Mouse (Mus musculus) cerebellum, adult 2 months (tissue): Measurements from ENCODE around the gene Fam166b. TPM values are rescaled to one million over a fixed set of nuclear protein-coding genes. Genes with fewer than 3 reads are reported as not detected.

Experiments
- DNase-seq, 2 experiments: peaks; one replicate each; pipeline ENCODE4 v3.0.0; 2021
- H3K27ac ChIP-seq: fragments of 200-500 bp; 2 replicates; pipeline ENCODE4 v1.5.1; 2012; ENCODE audit warnings: low read length, control low read depth, inconsistent platforms; ENCODE audit not compliant: insufficient read depth
- H3K27me3 ChIP-seq: fragments of 200-500 bp; 2 replicates; pipeline ENCODE4 v1.6.1; 2012; ENCODE audit warnings: inconsistent platforms, mild to moderate bottlenecking, low read length, moderate library complexity; ENCODE audit not compliant: control insufficient read depth, insufficient read depth
- H3K4me1 ChIP-seq: fragments of 200-500 bp; 2 replicates; pipeline ENCODE4 v1.6.1; 2011; ENCODE audit warnings: low read length; ENCODE audit not compliant: control insufficient read depth, insufficient read depth
- H3K4me3 ChIP-seq: fragments of 200-500 bp; replicated peaks from 2 replicates; pipeline ENCODE3; 2011; ENCODE audit warnings: mild to moderate bottlenecking, low read depth, low read length, control low read depth; ENCODE audit not compliant: insufficient read depth
- CTCF ChIP-seq: fragments of 200-500 bp; IDR thresholded peaks from 2 replicates; pipeline ENCODE4 v1.5.1; 2011; ENCODE audit warnings: low read depth, mild to moderate bottlenecking, control low read depth, low read length, moderate library complexity, borderline replicate concordance; ENCODE audit not compliant: insufficient read depth
- POLR2A ChIP-seq: fragments of 200-500 bp; IDR thresholded peaks from 2 replicates; pipeline ENCODE4 v1.6.1; 2011; ENCODE audit warnings: low read length, control low read depth, borderline replicate concordance; ENCODE audit not compliant: insufficient read depth
- WGBS: fragments of 180-500 bp; shearing (Covaris S2); methylation state at CpG from one replicate; pipeline ENCODE4 v1.1.7; 2018; 5-methylcytosine and 5-hydroxymethylcytosine counted together
- polyA plus RNA-seq: library from polyadenylated mRNA; depleted of rRNA; stranded (reverse); fragments of >200 nt; gene quantifications from 2 replicates; pipeline ENCODE4 v1.2.3, GENCODE M21; 2012

The Fam166b gene
- polyA plus RNA-seq, 1 experiment = 0.87 TPM

GRCm38 (mm10) chr4:43398829-43399331 is 30.1 kb downstream of the Fam166b start:
- TF ChIP-seq CTCF (no peak), POLR2A (no peak)
- H3K27ac ChIP-seq = peak overlapping the region; percentile 62
- 35% methylated on average over 17 of the region's 17 CpGs for WGBS
- DNase-seq = peak in 1 of 2 experiments; percentile 36
- H3K4me1 ChIP-seq = peaks cover 31% of the 10 kb centered on the region
- no peak overlapping the region for H3K4me3 ChIP-seq
- no peaks in the 10 kb centered on the region for H3K27me3 ChIP-seq

DNA sequence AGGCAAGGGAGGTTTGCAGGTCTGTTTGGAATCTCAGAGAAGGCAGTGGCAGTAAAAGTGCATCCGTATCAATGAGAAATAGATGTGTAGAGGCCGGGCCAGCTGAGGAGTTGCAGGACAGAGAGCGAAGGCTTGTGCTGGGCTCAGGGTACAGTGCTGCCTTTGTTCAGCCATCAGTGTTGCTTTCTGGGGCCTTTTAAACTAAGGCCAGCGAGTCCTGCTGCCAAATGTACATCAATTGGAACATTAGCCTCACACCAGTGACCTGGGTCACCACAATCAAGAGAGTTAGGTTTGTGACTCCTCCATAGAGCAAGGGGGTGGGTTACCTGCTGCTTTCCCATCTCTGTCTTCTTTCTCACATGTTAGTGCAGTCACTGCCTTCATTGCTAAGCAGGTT is 30.9 kb downstream of the Fam166b start:
- DNase-seq = no peak
- WGBS = 70% methylated on average over 4 of the region's 4 CpGs

GRCm38 (mm10) chr4:43396381-43396780 is 32.6 kb downstream of the Fam166b start:
- TF ChIP-seq CTCF = no peak
- TF ChIP-seq POLR2A = no peak
- DNase-seq = no peak

More for the DNA sequence above, 30.9 kb downstream of the Fam166b start:
- peaks cover 33% of the 10 kb centered on the region for H3K4me1 ChIP-seq
- H3K27me3 ChIP-seq = no peaks in the 10 kb centered on the region
- TF ChIP-seq POLR2A = no peak
- TF ChIP-seq CTCF = no peak
- H3K27ac ChIP-seq = peak overlapping the region; percentile 52
- H3K4me3 ChIP-seq = no peak overlapping the region

GRCm38 (mm10) chr4:43395836-43396235 is 33.1 kb downstream of the Fam166b start:
- H3K4me3 ChIP-seq = no peak overlapping the region
- 82% methylated on average over 9 of the region's 9 CpGs for WGBS
- DNase-seq = no peak
- no peaks in the 10 kb centered on the region for H3K27me3 ChIP-seq
- TF ChIP-seq POLR2A = no peak
- TF ChIP-seq CTCF = no peak
- H3K4me1 ChIP-seq = peaks cover 27% of the 10 kb centered on the region
- H3K27ac ChIP-seq = no peak overlapping the region

More at GRCm38 (mm10) chr4:43396381-43396780, 32.6 kb downstream of the Fam166b start:
- H3K27ac ChIP-seq = no peak overlapping the region
- peaks cover 27% of the 10 kb centered on the region for H3K4me1 ChIP-seq
- 90% methylated on average over 5 of the region's 5 CpGs for WGBS
- H3K4me3 ChIP-seq = no peak overlapping the region
- no peaks in the 10 kb centered on the region for H3K27me3 ChIP-seq

DNA sequence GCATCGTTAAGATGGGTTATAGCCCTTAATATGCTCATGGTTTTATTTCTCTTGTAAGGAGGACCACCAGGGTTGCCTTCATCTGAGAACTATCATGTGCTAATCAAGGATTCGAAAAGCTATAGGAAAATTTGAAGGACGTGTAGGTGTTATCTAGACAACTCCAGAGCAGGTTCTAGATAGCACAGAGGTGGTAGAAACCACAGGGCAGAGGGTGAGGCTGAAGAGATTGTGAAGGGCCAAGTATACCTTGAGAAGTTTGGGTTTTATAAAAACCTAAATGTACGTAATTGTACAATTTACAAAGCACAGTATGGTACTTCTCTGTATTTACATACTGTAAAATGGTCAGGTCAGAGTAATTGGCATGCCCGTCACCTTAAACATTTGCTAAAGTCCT is 33.8 kb downstream of the Fam166b start:
- no peak for DNase-seq
- H3K4me1 ChIP-seq = peaks cover 25% of the 10 kb centered on the region
- peak overlapping the region; percentile 76; the same call in 1 of the 2 replicates for H3K27ac ChIP-seq
- no peak overlapping the region for H3K4me3 ChIP-seq
- TF ChIP-seq CTCF = no peak
- TF ChIP-seq POLR2A = no peak
- 92% methylated on average over 5 of the region's 5 CpGs for WGBS
- no peaks in the 10 kb centered on the region for H3K27me3 ChIP-seq

- peaks cover 24% of the 10 kb centered on the region for H3K4me1 ChIP-seq
- 31% methylated on average over 15 of the region's 15 CpGs for WGBS
- no peak overlapping the region for H3K4me3 ChIP-seq
- peak overlapping the region; percentile 76 for H3K27ac ChIP-seq
- TF ChIP-seq POLR2A = 0 out of 2 replicates have a peak, but pooled peaks have one; percentile 19
- TF ChIP-seq CTCF = no peak
- peak; percentile 67 to 75 for DNase-seq
- H3K27me3 ChIP-seq = no peaks in the 10 kb centered on the region
Measured at GRCm38 (mm10) chr4:43394345-43394891, 34.5 kb downstream of the Fam166b start.

DNA sequence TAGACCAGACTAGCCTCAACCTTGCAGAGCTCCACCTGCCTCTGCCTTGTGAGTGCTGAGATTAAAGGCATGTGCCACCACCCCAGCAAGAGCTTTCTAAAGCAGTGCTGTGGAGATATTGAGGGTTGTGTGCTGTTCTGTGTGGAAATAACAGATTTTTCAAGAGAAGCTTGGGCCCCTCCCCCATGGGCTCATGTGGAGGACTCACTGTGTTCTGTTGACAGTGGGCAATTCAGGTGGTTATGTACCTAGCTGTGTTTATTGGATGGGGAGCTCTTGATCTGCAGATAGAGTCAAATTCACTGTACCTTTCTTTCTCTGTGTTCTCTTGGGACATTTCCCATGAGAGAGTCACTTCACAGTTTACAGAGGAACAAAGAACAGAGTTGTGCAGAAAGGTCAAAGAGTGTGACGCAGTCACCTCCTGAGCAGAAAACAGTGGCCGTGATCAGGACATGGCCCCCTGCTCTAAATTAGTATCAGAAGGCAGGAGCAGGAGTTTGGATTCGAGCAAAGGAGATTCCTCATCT is 37.3 kb downstream of the Fam166b start:
- no peak for DNase-seq
- Histone ChIP-seq H3K27me3 (no peaks in the 10 kb centered on the region), H3K4me3 (no peak overlapping the region), H3K4me1 (peaks cover 16% of the 10 kb centered on the region), H3K27ac (no peak overlapping the region)
- TF ChIP-seq POLR2A = no peak
- TF ChIP-seq CTCF = no peak
- 79% methylated on average over 3 of the region's 3 CpGs for WGBS

DNA sequence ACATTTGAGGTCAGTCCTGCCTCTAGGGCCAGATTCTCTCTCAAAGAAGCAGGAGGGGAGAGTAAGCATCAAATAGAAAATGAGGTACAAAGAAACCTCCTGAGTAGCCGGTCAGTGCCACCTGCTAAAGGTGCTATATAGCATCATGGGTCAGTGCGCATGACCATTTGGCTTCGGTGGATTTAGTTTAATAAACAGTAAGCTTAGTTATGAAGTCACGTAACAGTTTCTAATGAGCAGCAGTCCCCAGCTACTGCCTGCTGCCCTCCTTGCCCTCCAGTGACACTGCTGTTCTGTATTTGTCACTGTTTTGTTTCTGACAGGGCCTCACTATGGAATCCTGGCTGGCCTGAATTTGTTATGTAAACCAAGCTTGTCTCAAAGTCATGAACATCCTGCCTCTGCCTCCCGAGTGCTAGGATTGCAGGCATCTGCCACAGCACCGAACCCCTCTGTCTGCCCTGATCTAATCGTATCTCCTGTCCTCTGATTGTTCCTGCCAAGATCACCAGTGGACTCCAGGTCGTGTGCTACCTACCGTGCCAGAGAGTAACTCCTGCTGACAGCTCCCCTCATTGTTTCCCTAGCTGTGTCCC is 39.0 kb downstream of the Fam166b start:
- Histone ChIP-seq H3K4me1 (peaks cover 16% of the 10 kb centered on the region), H3K27me3 (no peaks in the 10 kb centered on the region), H3K4me3 (no peak overlapping the region), H3K27ac (peak overlapping the region; percentile 5)
- DNase-seq = peak in 1 of 2 experiments; percentile 50
- WGBS = 35% methylated on average over 9 of the region's 9 CpGs
- TF ChIP-seq POLR2A (no peak), CTCF (no peak)
